Mouse (Mus musculus): ENCODE data around the gene Bola1. TPM values are rescaled to one million over a fixed set of nuclear protein-coding genes. Genes with fewer than 3 reads are reported as not detected.

Gene Bola1
- total and polyA plus RNA-seq, 3 experiments: 47.6 to 57.0 (median 56.5) TPM

DNA sequence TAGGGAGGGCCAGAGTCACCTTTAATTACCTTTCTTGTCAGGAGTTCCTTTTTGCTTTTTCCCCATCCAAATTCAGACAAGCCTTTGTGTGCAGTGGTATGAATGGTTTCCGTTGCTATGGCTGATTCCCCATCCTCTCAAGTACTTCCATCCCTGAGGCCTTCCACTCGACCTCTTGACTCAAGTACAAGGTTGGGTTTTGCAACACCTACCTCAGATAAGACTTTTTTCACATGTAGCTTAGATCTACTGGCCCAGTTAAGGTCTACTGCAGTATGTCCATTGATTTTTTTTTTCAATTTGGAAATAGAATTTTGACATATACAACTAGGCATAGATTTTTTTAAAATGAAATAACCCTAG, 12.2 kb upstream of the Bola1 start:
- no peaks in the 10 kb centered on the region for H3K9me3 ChIP-seq (replicated peaks; ENCODE audit: low read length)
- H3K27me3 ChIP-seq (replicated peaks): no peaks in the 10 kb centered on the region
- dilution Hi-C loops (cut with MboI; ENCODE audit: extremely low pct_ligation_motif_present, extremely low pct_unique_long_range_greater_than_20kb, low sequenced_read_pairs) (no loop called here), in situ Hi-C loops (cut with MboI; ENCODE audit: low pct_ligation_motif_present, low pct_unique_long_range_greater_than_20kb, low sequenced_read_pairs) (no loop called here)
- TF ChIP-seq ZNF384 (IDR thresholded peaks at IDR 0.05; ENCODE audit: low read depth, low read length) (no peak), E2F4 (IDR thresholded peaks at IDR 0.05; ENCODE audit: insufficient replicate concordance, low read depth, low read length) (no peak), EP300 (IDR thresholded peaks at IDR 0.05; ENCODE audit: low read length) (no peak), MEF2A (IDR thresholded peaks at IDR 0.05; ENCODE audit: borderline replicate concordance, low read depth, low read length) (no peak), CHD1 (IDR thresholded peaks at IDR 0.05; ENCODE audit: low read depth, low read length) (no peak), BHLHE40 (IDR thresholded peaks at IDR 0.05; ENCODE audit: low read depth, low read length) (no peak), USF2 (conservative IDR thresholded peaks at IDR 0.05; ENCODE audit: low read depth, low read length) (no peak), MAZ (IDR thresholded peaks at IDR 0.05; ENCODE audit: low read depth, low read length) (no peak), TBP (conservative IDR thresholded peaks at IDR 0.05; ENCODE audit: low read depth, low read length) (no peak), TCF12 (IDR thresholded peaks at IDR 0.05; ENCODE audit: low read depth, low read length) (no peak), USF1 (IDR thresholded peaks at IDR 0.05; ENCODE audit: low read depth, low read length) (no peak), NRF1 (IDR thresholded peaks at IDR 0.05; ENCODE audit: low read depth, low read length) (no peak), CHD2 (IDR thresholded peaks at IDR 0.05; ENCODE audit: low read length) (no peak), RCOR1 (conservative IDR thresholded peaks at IDR 0.05; ENCODE audit: low read depth, low read length) (no peak), JUN (IDR thresholded peaks at IDR 0.05; ENCODE audit: insufficient read depth, low read depth, low read length) (no peak), GABPA (IDR thresholded peaks at IDR 0.05; ENCODE audit: insufficient replicate concordance, low read depth, low read length) (no peak), RAD21 (IDR thresholded peaks at IDR 0.05; ENCODE audit: low read depth, low read length) (no peak), HCFC1 (IDR thresholded peaks at IDR 0.05; ENCODE audit: low read depth, low read length) (no peak), UBTF (IDR thresholded peaks at IDR 0.05; ENCODE audit: low read depth, low read length) (no peak)
- H3K4me2 ChIP-seq (ENCODE audit: insufficient read depth, low read depth, poor library complexity, severe bottlenecking): no peak overlapping the region
- DNase-seq (ENCODE audit: extremely low read depth): no peak
- no peaks in the 10 kb centered on the region for H3K79me2 ChIP-seq (replicated peaks; ENCODE audit: control insufficient read depth, extremely low read depth, insufficient read depth, poor library complexity, severe bottlenecking)
- H3K9ac ChIP-seq (ENCODE audit: insufficient read depth, low read depth): no peak overlapping the region
- H3K4me3 ChIP-seq (replicated peaks in 1 of 3; ENCODE audit: low read depth in 2 of 3, low read length in 2 of 3, poor library complexity in 1 of 3): no peak overlapping the region
- no peaks in the 10 kb centered on the region for H3K36me3 ChIP-seq (replicated peaks in 1 of 2; ENCODE audit: control insufficient read depth in 1 of 2, insufficient read depth in 1 of 2, low read length in 1 of 2)
- no peak overlapping the region for H3K27ac ChIP-seq (ENCODE audit: insufficient read depth, low read depth)
- peaks cover 18 to 87% of the 10 kb centered on the region in 2 experiments for H3K4me1 ChIP-seq (ENCODE audit: control insufficient read depth in 1 of 2, insufficient read depth in 2 of 2)

DNA sequence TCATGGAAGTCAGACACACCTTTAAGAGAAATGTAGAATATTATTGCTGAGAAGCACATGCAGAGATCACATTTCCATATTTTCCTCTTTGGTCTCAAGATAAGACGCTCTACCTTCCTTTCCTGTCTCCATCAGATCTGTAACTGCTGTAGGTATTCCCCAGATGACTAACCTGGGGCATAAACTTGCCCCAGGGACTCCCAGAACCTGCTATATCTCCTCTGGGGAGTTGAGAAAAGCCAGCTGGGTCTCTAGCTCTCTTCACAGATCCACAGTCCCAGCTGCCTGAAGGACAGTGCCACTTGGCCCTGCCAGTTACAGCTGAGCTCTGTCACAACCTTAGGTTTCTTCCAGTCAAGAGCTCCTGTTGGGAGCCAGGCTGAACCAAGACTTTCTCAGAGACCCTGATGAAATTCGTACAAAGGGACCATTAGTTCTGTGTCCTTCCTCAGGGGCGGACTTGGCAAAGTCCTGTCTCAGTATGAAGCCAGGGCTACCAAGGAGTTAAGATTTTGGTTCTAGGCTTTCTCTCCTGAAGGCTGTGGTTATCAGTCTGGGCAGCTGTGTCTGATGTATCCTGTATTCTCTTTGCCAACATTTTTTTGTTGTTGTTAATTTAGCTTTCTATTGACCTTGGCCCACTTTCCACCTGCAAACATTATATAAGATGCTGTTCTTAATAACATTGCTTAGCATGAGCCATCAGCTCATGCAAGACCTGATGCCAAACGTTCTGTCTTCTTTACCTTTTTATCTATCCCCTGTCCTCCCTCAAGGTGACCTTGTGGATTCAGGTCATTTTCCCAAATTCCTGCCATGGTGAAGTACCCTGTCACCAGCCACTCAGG, 11.6 kb upstream of the Bola1 start:
- in situ Hi-C loops (cut with MboI; ENCODE audit: low pct_ligation_motif_present, low pct_unique_long_range_greater_than_20kb, low sequenced_read_pairs): no loop called here
- no peak overlapping the region for H3K27ac ChIP-seq (ENCODE audit: insufficient read depth, low read depth)
- peaks cover 20 to 89% of the 10 kb centered on the region in 2 experiments for H3K4me1 ChIP-seq (ENCODE audit: control insufficient read depth in 1 of 2, insufficient read depth in 2 of 2)
- TF ChIP-seq RCOR1 (conservative IDR thresholded peaks at IDR 0.05; ENCODE audit: low read depth, low read length) (no peak), NELFE (IDR thresholded peaks at IDR 0.05; ENCODE audit: low read depth, low read length) (peak; percentile 13; the same call in 1 of the 2 replicates), ETS1 (conservative IDR thresholded peaks at IDR 0.05; ENCODE audit: low read depth, low read length) (peak; percentile 87), POLR2AphosphoS2 (IDR thresholded peaks at IDR 0.05; ENCODE audit: low read depth, low read length) (no peak), RAD21 (IDR thresholded peaks at IDR 0.05; ENCODE audit: low read depth, low read length) (no peak), BHLHE40 (IDR thresholded peaks at IDR 0.05; ENCODE audit: low read depth, low read length) (no peak), ZNF384 (IDR thresholded peaks at IDR 0.05; ENCODE audit: low read depth, low read length) (0 out of 2 replicates have a peak, but pooled peaks have one; percentile 0), ZC3H11A (IDR thresholded peaks at IDR 0.05; ENCODE audit: low read depth, low read length) (no peak), SIN3A (IDR thresholded peaks at IDR 0.05; ENCODE audit: low read length) (no peak; the same call in 1 of the 2 replicates), JUN (IDR thresholded peaks at IDR 0.05; ENCODE audit: insufficient read depth, low read depth, low read length) (0 out of 2 replicates have a peak, but pooled peaks have one; percentile 5), MAZ (IDR thresholded peaks at IDR 0.05; ENCODE audit: low read depth, low read length) (no peak), GABPA (IDR thresholded peaks at IDR 0.05; ENCODE audit: insufficient replicate concordance, low read depth, low read length) (no peak), POLR2A (IDR thresholded peaks at IDR 0.05; ENCODE audit: low read depth, low read length) (0 out of 2 replicates have a peak, but pooled peaks have one; percentile 18), EP300 (IDR thresholded peaks at IDR 0.05; ENCODE audit: low read length) (peak; percentile 77), IRF4 (IDR thresholded peaks at IDR 0.05; ENCODE audit: low read depth, low read length) (peak; percentile 80), JUND (conservative IDR thresholded peaks at IDR 0.05; ENCODE audit: low read depth, low read length) (peak; percentile 41; the same call in 1 of the 2 replicates), MYC (IDR thresholded peaks at IDR 0.05; ENCODE audit: low read depth, low read length) (peak; percentile 36; the same call in 1 of the 2 replicates), USF1 (IDR thresholded peaks at IDR 0.05; ENCODE audit: low read depth, low read length) (no peak), MAX (IDR thresholded peaks at IDR 0.05; ENCODE audit: low read length) (peak; percentile 63; the same call in 1 of the 2 replicates)

More for the DNA sequence above, 11.6 kb upstream of the Bola1 start:
- Histone ChIP-seq H3K9ac (ENCODE audit: insufficient read depth, low read depth) (0 out of 2 replicates have a peak overlapping the region, but pooled peaks have one; percentile 9), H3K36me3 (replicated peaks in 1 of 2; ENCODE audit: control insufficient read depth in 1 of 2, insufficient read depth in 1 of 2, low read length in 1 of 2) (no peaks in the 10 kb centered on the region), H3K4me3 (replicated peaks in 1 of 3; ENCODE audit: low read depth in 2 of 3, low read length in 2 of 3, poor library complexity in 1 of 3) (no peak overlapping the region), H3K27me3 (replicated peaks) (no peaks in the 10 kb centered on the region), H3K4me2 (ENCODE audit: insufficient read depth, low read depth, poor library complexity, severe bottlenecking) (peak overlapping the region; percentile 31; the same call in 1 of the 2 replicates), H3K79me2 (replicated peaks; ENCODE audit: control insufficient read depth, extremely low read depth, insufficient read depth, poor library complexity, severe bottlenecking) (no peaks in the 10 kb centered on the region), H3K9me3 (replicated peaks; ENCODE audit: low read length) (no peaks in the 10 kb centered on the region)
- dilution Hi-C loops (cut with MboI; ENCODE audit: extremely low pct_ligation_motif_present, extremely low pct_unique_long_range_greater_than_20kb, low sequenced_read_pairs): no loop called here
- DNase-seq (ENCODE audit: extremely low read depth): peak; percentile 80

All from CH12.LX (cell line).